Mouse (Mus musculus) heart, embryonic 12.5 days (tissue): ENCODE measurements around the gene 1700010B08Rik. TPM values are rescaled to one million over a fixed set of nuclear protein-coding genes. Genes with fewer than 3 reads are reported as not detected.
A peak's percentile ranks its signal among the peaks of the same experiment; 100 is the strongest.
"Not testable (repeated sequence)": the region's sequence is repeated elsewhere in the genome, so short reads cannot be mapped to it uniquely, and the experiment has no call there.

Experiments
- ATAC-seq: fragments of 200-750 bp; cut with Nextera tagmentation; 2 replicates; pipeline ENCODE4 v1.8.0; 2017; ENCODE audit warnings: moderate TSS enrichment, moderate library complexity; ENCODE audit not compliant: insufficient number of reproducible peaks, low FRiP score
- H3K27ac ChIP-seq: fragments of 300-500 bp; sonication (generic); 2 replicates; pipeline ENCODE4 v1.5.1; 2016; ENCODE audit warnings: mild to moderate bottlenecking, moderate library complexity; ENCODE audit not compliant: poor library complexity, severe bottlenecking
- H3K27me3 ChIP-seq: fragments of 300-500 bp; sonication (generic); replicated peaks from 2 replicates; pipeline ENCODE4 v1.6.1; 2016; ENCODE audit warnings: mild to moderate bottlenecking, moderate library complexity
- H3K36me3 ChIP-seq: fragments of 300-500 bp; sonication (generic); 2 replicates; pipeline ENCODE4 v1.6.1; 2016; ENCODE audit warnings: mild to moderate bottlenecking, moderate library complexity
- H3K4me1 ChIP-seq: fragments of 300-500 bp; sonication (generic); replicated peaks from 2 replicates; pipeline ENCODE4 v1.6.1; 2016; ENCODE audit warnings: mild to moderate bottlenecking
- H3K4me2 ChIP-seq: fragments of 300-500 bp; sonication (generic); 2 replicates; pipeline ENCODE4 v1.6.1; 2016; ENCODE audit warnings: mild to moderate bottlenecking, moderate library complexity
- H3K4me3 ChIP-seq: fragments of 300-500 bp; sonication (generic); 2 replicates; pipeline ENCODE4 v1.5.1; 2016; ENCODE audit warnings: mild to moderate bottlenecking
- H3K9ac ChIP-seq: fragments of 300-500 bp; sonication (generic); 2 replicates; pipeline ENCODE4 v1.6.1; 2016; ENCODE audit warnings: mild to moderate bottlenecking, moderate library complexity
- H3K9me3 ChIP-seq: fragments of 300-500 bp; sonication (generic); replicated peaks from 2 replicates; pipeline ENCODE4 v1.6.1; 2016; ENCODE audit warnings: mild to moderate bottlenecking, moderate library complexity
- WGBS: fragments of 180-500 bp; shearing (Covaris S2); methylation state at CpG from one replicate; pipeline ENCODE4 v1.1.7; 2016; 5-methylcytosine and 5-hydroxymethylcytosine counted together
- polyA plus RNA-seq: library from polyadenylated mRNA; unstranded; fragments of >200 nt; fragmentation: Nextera tagmentation; extraction: Ambion mirVana; gene quantifications from 2 replicates; pipeline ENCODE4 v1.2.1, GENCODE M21; 2016

Gene 1700010B08Rik
- polyA plus RNA-seq, 1 experiment from 2014 or later: not detected

- no peak overlapping the region for H3K4me3 ChIP-seq
- 66% methylated on average over 3 of the region's 3 CpGs for WGBS
- no peak for ATAC-seq
- H3K27me3 ChIP-seq: no peaks in the 10 kb centered on the region
- H3K4me2 ChIP-seq: no peak overlapping the region
- H3K4me1 ChIP-seq: peaks cover 20% of the 10 kb centered on the region
- H3K36me3 ChIP-seq: peaks cover 79% of the 10 kb centered on the region
- H3K9ac ChIP-seq: no peak overlapping the region
- no peaks in the 10 kb centered on the region for H3K9me3 ChIP-seq
- H3K27ac ChIP-seq: no peak overlapping the region
These were observed 20.4 kb upstream of the 1700010B08Rik start for GRCm38 (mm10) chr2:173698850-173699249.

- Histone ChIP-seq H3K27me3 (no peaks in the 10 kb centered on the region), H3K27ac (peak overlapping the region; percentile 61), H3K4me1 (peaks cover 33% of the 10 kb centered on the region), H3K36me3 (peaks cover 67% of the 10 kb centered on the region), H3K4me2 (no peak overlapping the region), H3K9ac (no peak overlapping the region), H3K4me3 (no peak overlapping the region), H3K9me3 (no peaks in the 10 kb centered on the region)
- ATAC-seq: peak; percentile 43; the same call in 1 of the 2 replicates
- 69% methylated on average over 16 of the region's 16 CpGs for WGBS
These were observed 16.9 kb upstream of the 1700010B08Rik start for GRCm38 (mm10) chr2:173702096-173702866.

GRCm38 (mm10) chr2:173702867-173703237 lies 16.4 kb upstream of the 1700010B08Rik start:
- Histone ChIP-seq H3K4me3 (no peak overlapping the region), H3K27ac (peak overlapping the region; percentile 61; the same call in 1 of the 2 replicates), H3K4me1 (peaks cover 33% of the 10 kb centered on the region), H3K27me3 (no peaks in the 10 kb centered on the region), H3K9me3 (no peaks in the 10 kb centered on the region; the same call in 1 of the 2 replicates), H3K4me2 (no peak overlapping the region), H3K9ac (no peak overlapping the region), H3K36me3 (peaks cover 65% of the 10 kb centered on the region)
- peak; percentile 54; the same call in 1 of the 2 replicates for ATAC-seq
- WGBS: 81% methylated on average over 12 of the region's 12 CpGs

GRCm38 (mm10) chr2:173705827-173706551 lies 13.2 kb upstream of the 1700010B08Rik start:
- Histone ChIP-seq H3K4me1 (peaks cover 33% of the 10 kb centered on the region), H3K9ac (no peak overlapping the region), H3K4me2 (no peak overlapping the region), H3K27me3 (no peaks in the 10 kb centered on the region), H3K9me3 (no peaks in the 10 kb centered on the region; the same call in 1 of the 2 replicates), H3K27ac (no peak overlapping the region; the same call in 1 of the 2 replicates), H3K4me3 (no peak overlapping the region), H3K36me3 (peaks cover 47% of the 10 kb centered on the region)
- WGBS: 70% methylated on average over 15 of the region's 15 CpGs
- no peak for ATAC-seq

- not testable (repeated sequence) for H3K27me3 ChIP-seq, H3K4me3 ChIP-seq, ATAC-seq, H3K27ac ChIP-seq, H3K4me2 ChIP-seq, H3K9me3 ChIP-seq, H3K9ac ChIP-seq
- Histone ChIP-seq H3K36me3 (peaks cover 34% of the 10 kb centered on the region), H3K4me1 (peaks cover 18% of the 10 kb centered on the region)
These were observed 11.6 kb upstream of the 1700010B08Rik start for GRCm38 (mm10) chr2:173707626-173708025.

GRCm38 (mm10) chr2:173710193-173710592 lies 9.0 kb upstream of the 1700010B08Rik start:
- H3K9ac ChIP-seq: no peak overlapping the region
- H3K4me2 ChIP-seq: no peak overlapping the region
- H3K9me3 ChIP-seq: no peaks in the 10 kb centered on the region; the same call in 1 of the 2 replicates
- no peak overlapping the region for H3K4me3 ChIP-seq
- WGBS: 73% methylated on average over 6 of the region's 6 CpGs
- no peaks in the 10 kb centered on the region for H3K27me3 ChIP-seq
- peaks cover 13% of the 10 kb centered on the region for H3K4me1 ChIP-seq
- no peak for ATAC-seq
- H3K27ac ChIP-seq: no peak overlapping the region
- H3K36me3 ChIP-seq: peaks cover 21% of the 10 kb centered on the region; the same call in 1 of the 2 replicates

- Histone ChIP-seq H3K4me1 (no peaks in the 10 kb centered on the region; the same call in 1 of the 2 replicates), H3K4me3 (no peak overlapping the region), H3K27me3 (no peaks in the 10 kb centered on the region), H3K36me3 (peaks cover 12% of the 10 kb centered on the region; the same call in 1 of the 2 replicates), H3K9ac (no peak overlapping the region), H3K4me2 (no peak overlapping the region), H3K9me3 (no peaks in the 10 kb centered on the region; the same call in 1 of the 2 replicates), H3K27ac (no peak overlapping the region)
- no peak for ATAC-seq
- WGBS: 71% methylated on average over 10 of the region's 10 CpGs
These were observed 6.6 kb upstream of the 1700010B08Rik start for GRCm38 (mm10) chr2:173712656-173713055.

- no peak overlapping the region for H3K4me2 ChIP-seq
- no peak overlapping the region for H3K4me3 ChIP-seq
- H3K4me1 ChIP-seq: no peaks in the 10 kb centered on the region; the same call in 1 of the 2 replicates
- 72% methylated on average over 4 of the region's 4 CpGs for WGBS
- H3K27ac ChIP-seq: no peak overlapping the region
- no peaks in the 10 kb centered on the region for H3K9me3 ChIP-seq
- H3K36me3 ChIP-seq: peaks cover 8% of the 10 kb centered on the region; the same call in 1 of the 2 replicates
- no peak for ATAC-seq
- H3K9ac ChIP-seq: no peak overlapping the region
- H3K27me3 ChIP-seq: no peaks in the 10 kb centered on the region
These were observed 6.0 kb upstream of the 1700010B08Rik start for GRCm38 (mm10) chr2:173713241-173713640.

- 0 out of 2 replicates have a peak, but pooled peaks cover under 1% of the 10 kb centered on the region for H3K9me3 ChIP-seq
- WGBS: 70% methylated on average over 8 of the region's 8 CpGs
- H3K4me1 ChIP-seq: no peaks in the 10 kb centered on the region; the same call in 1 of the 2 replicates
- H3K27ac ChIP-seq: no peak overlapping the region
- ATAC-seq: no peak
- no peaks in the 10 kb centered on the region for H3K27me3 ChIP-seq
- no peaks in the 10 kb centered on the region for H3K36me3 ChIP-seq
- H3K4me3 ChIP-seq: no peak overlapping the region
- H3K9ac ChIP-seq: no peak overlapping the region
- no peak overlapping the region for H3K4me2 ChIP-seq
These were observed 4.5 kb upstream of the 1700010B08Rik start for GRCm38 (mm10) chr2:173714620-173715218.

- Histone ChIP-seq H3K9me3 (0 out of 2 replicates have a peak, but pooled peaks cover 4% of the 10 kb centered on the region), H3K4me1 (no peaks in the 10 kb centered on the region; the same call in 1 of the 2 replicates), H3K4me3 (no peak overlapping the region), H3K27ac (no peak overlapping the region), H3K27me3 (no peaks in the 10 kb centered on the region), H3K36me3 (no peaks in the 10 kb centered on the region), H3K9ac (no peak overlapping the region), H3K4me2 (no peak overlapping the region)
- 85% methylated on average over 5 of the region's 5 CpGs for WGBS
- no peak for ATAC-seq
These were observed 2.2 kb upstream of the 1700010B08Rik start for GRCm38 (mm10) chr2:173716966-173717365.
